Mouse (Mus musculus): ENCODE data around the gene Eml5.

- TF ChIP-seq CTCF (conservative IDR thresholded peaks at IDR 0.05; ENCODE audit: insufficient read depth, insufficient read length, low read depth, low read length) (no peak), POLR2A (IDR thresholded peaks at IDR 0.05; ENCODE audit: low read depth, low read length) (no peak)
Measured at GRCm38 (mm10) chr12:98875216-98875615, 26.1 kb downstream of the Eml5 start.

Measured in kidney, adult 2 months (tissue).